Mouse (Mus musculus) NIH3T3 (cell line): ENCODE data around the gene Zfp609.
"Not testable (repeated sequence)": the region's sequence is repeated elsewhere in the genome, so short reads cannot be mapped to it uniquely, and the experiment has no call there.

Experiments used
- DNase-seq: peaks from one replicate; pipeline ENCODE4 v3.0.0-alpha.2; 2012; ENCODE audit warnings: low read depth

The Zfp609 gene

DNA sequence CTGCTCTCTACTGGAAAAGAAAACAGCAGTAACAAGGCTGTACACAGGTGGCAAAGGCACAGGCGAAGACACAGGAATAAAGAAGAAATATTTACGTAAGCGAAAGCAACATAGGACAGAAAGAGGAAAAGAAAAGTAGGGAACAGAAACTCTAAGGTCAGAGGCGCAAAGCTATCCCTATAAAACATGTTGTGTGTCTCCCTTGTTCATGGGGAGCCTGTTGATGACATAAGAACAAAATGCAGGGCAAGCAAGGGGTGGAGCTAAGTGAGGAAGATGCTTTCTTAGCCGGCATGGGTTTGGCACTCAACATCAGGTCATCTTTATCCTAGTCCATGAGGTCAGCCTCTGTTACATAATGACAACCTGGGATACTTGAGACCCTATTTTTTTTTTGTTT, 109.2 kb downstream of the Zfp609 start:
- DNase-seq, result no peak

DNA sequence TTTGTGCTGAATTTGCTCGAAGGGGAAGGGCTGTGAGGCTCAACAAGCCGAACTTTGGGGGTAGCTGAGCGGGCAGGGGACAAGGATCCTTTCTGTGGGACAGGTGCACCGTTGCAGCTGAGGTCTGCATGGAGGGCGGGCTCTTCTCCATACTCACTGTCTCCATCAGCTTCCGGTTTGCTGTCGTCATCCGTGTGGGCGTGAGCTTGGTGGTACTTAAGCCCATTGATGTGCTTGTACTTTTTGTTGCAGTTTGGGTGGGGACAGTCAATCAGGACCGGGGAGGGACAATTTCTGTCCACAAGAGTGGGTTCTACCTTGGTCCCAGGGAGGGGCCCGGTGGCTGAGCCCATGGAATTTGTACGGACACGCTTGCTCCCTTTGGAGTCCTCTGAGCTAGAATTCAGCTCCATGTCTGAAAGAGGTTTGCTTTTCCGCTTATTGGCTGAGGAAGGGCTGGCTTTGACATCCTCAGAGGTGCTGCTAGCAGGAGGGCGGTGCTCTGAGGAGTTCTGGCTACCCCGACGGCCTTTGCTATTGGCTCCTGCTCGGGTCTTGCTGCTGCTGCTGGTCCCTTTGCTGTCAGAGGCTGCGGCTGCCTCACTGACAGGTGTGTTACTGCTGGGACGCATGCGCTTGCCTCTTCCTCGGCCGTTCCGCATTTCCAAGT, 123.3 kb downstream of the Zfp609 start:
- no peak for DNase-seq

DNA sequence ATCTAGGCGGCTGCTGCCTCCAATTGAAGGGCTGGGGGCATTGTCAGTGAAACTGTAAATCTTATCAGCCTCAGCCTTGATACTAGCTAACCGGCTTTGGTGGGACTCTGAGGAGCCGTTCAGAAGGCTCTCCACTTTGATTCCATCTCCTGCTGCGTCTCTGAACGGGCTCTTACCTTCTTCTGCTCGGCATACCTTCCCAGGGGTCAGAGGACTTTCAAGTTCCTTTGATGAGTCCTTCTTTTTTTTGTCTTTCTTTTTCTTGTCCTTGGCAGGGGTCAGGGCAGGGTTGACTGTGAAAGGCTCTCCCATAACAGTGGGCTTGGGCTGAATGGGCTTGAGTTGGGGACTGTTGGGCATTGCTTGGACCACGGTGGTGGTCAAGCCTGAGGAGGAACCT, 124.1 kb downstream of the Zfp609 start:
- no peak for DNase-seq

DNA sequence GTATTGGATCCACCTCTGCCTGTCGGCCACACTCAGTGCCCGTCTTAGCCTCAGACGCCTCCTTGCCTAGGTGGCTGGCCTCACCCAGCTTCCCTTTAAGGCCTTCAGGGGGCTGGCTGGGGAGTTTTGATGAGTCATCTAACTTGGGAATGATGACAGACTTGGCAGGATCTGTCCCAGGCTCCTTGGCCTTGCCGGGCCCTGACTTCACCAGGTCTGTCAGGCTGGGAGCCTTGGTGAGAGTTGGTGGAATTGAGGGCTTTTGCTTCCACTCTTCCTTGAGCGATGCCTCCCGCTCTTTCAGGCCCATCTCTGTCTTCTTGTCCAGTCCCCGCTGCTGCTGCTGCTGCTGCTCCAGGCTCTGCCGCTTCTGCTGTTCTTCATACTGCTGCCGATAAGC, 125.1 kb downstream of the Zfp609 start:
- DNase-seq, result peak; percentile 64

DNA sequence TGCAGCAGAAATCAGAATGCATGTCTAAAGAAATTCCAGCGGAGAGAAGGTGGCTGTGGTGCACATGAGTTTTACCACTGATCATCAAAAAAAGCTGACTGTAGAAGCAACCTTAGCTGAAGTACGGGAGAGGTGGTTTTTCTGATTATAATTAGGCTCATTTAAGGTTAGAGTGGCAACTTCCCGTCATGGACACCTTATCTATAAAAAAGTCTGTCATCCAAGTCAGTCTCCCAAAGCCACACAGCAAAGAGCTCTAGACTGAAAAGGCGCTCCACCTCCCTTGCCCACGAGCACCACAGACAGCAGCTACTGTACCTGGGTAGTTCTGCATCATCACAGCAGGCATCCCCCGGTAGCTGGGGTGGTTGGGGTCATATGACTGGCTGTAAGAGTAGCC, 126.9 kb downstream of the Zfp609 start:
- no peak for DNase-seq

DNA sequence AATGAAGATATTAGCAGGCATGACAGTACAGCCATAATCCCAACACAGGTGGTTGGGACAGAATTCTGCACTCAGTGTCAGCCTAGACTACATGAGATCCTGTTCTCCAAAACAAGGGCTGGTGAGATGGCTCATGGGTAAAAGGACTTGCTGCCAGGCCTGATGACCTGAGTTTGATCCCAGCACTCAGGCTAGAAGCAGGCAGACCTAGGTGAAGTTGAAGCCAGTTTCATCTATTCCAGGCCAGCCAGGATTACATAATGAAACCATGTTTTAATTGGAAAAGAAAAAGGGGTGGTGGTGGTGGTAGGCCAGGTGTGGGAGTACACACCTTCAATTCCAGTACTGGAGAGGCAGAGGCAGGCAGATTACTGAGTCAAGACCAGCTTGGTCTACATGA, 129.4 kb downstream of the Zfp609 start:
- DNase-seq, result no peak

DNA sequence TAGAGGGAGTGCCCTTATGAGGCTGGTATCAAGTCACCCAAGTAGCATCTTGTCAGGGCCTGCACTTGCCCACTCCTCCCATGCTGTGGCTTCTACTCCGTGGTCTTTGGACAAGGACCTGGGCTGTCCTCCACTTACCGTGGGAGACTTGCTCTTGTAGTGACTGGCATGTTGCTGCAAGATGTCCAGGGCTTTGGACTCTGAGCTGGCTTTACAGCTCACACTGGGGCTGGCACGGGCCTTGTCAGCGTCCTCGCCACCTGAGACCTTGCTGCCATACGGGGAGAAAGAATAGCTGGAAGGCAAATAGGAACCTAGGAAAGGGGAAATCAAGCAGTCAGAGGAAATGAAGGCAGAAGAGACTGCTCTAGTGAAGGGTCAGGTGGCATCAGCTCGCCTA, 130.0 kb downstream of the Zfp609 start:
- DNase-seq, result no peak

DNA sequence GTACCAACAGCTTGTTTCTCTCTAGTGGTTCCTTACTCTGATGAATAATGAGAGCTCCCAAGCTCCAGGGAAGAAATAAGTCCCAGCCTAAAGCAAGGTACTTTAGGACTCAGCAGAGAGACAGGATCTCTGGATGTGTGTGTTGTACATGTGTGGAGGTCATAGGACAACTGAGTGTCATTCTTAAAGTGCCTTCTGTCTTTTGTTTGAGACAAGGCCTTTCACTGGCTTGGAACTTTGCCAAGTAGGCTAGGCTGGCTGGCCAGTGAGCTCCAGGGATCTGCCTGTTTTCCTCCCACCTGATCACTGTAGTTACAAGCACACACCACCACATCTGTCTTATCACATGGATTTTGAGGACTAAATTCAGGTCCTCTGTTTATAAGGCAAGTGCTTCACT, 131.0 kb downstream of the Zfp609 start:
- DNase-seq, result peak; percentile 16

DNA sequence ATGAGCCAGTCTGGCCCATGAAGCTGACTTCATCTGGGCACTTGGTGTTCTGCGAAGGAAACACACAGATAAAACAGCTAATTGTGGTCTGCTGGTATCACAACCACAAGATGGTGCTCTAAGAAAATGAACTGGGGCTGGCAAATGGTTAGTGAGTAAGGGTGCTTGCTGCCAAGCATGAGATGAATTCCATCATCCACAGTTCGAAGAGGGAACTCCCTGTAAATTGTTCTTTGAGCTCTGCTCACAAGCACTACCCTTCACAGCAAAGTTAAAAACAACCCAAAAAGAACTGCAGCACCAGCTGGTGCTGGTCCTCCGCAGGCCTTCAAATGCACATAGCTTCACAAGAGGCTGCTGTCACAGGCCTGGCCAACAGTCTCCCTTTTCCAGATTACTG, 131.7 kb downstream of the Zfp609 start:
- DNase-seq, result peak; percentile 82

DNA sequence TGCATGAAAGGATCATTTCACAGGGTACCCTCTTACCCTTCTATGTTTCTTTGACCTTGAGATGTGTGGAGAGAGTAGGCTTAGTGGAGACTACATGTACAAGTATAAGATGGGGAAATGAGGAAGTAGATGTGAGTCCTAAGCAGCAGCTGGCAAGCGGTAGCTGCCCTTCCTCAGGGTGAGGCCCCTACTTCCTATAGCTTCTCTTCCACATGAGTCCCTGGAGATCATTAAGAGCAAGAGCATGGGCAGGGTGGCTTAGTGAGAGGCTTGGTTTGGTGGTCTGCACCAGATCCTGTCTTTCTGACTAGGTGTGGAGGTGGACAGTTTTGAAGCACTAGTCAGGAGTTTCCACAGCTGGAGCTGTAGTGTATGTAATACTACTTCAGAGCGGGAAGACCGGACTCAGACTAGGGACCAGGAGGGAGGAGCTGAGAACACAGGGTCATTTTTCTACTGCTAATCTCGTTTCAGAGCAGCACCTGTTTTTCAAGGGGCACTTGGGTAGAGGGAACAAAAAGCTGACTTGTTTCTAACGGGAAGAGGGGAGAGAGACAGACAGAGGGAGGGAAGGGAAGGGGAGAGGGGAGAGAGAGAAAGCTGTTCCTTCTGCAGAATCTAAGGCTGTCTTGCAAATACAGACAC, 134.3 kb downstream of the Zfp609 start:
- no peak for DNase-seq

DNA sequence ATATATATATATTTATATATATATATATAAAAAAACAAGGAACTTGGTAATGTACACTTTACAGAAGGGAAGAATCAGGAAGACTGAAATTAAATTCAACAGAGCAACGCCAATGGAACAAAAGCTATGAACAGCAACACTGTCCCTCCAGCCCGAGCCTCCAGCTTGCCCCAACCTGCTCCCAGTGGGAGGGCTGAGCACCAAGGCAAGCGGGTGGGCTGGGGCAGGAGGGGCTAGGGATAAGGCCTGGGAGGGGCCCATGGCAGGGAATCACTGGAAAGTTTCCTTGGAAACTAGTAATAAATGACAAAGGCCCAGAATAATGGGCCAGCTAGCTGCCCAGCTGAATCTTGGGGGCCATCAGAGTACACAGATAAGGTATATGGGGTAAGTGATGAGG, 134.9 kb downstream of the Zfp609 start:
- DNase-seq, result no peak

DNA sequence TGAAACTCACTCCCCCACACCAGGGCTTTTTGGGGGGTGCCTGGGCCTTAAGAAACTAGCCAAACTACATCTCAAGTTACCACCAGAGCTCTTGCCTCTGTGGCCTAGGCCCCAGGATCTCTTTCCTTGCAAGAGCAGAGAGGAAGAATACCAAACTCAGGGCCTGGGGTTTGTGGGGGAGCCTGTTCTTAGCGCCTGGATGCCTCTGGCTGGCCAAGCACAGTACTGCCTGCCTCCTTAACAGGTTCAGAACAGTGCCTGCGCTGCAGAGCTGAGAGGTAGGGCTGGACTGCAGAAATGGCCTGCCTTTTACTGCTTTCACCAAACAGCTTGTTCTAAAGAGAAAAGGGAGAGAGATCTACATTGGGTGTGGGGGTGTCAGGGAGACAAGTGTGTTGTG, 137.5 kb downstream of the Zfp609 start:
- not testable (repeated sequence) for DNase-seq

DNA sequence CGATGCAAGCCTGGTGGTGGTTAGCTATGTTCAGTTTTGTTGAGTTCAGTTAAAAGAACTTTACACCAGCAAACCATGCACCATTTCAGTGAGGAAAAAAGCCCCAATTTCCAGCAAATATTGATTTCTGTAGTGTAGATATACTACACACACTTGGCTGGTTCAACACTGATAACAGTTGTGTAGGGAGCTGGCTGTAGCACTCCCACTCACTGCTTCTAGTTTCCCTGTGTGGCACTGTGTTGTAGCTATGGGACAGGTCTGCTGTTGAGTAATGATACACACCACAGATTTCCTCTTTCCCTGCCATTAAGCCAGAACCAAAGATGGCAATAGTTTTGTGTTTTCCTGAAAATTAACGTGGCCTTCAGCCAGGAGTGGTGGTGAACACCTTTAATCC, 142.7 kb downstream of the Zfp609 start:
- DNase-seq, result no peak

DNA sequence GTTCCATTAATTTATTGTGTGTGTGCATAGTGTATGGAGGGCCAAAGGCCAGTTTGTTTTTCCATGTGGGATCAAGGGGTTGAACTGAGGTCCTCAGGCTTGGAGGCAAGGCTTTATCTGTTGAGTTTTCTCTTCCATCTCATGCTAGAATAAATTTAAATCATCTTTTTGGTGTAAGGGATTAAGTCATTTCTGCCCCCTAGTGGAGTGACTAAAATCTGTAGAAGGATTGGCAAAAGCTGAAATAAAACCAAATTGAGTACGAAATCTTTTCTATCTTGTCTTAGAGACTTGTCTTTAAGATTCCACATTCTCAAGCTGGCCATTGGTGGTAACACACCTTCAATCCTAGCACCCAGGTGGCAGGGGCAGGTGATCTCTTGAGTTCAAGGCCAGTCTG, 144.4 kb downstream of the Zfp609 start:
- DNase-seq, result peak; percentile 70

DNA sequence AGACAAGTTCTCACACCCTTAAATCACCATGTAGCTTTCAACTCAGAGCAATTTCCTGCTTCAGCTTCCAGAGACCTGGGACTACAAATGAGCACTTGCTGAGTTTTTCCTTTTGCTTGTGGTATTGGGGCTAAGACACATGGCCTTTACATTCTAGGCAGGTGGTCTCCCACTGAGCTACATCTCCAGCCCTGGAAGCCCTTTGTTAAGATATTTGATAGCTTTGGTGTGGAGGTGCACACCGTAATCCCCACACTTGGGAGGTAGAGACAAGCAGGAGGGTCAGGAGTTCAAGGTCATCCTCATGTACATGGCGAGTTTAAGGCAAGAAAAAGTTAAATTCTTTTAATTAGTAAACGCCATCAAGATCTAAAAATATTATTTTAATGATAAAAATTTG, 145.2 kb downstream of the Zfp609 start:
- no peak for DNase-seq

DNA sequence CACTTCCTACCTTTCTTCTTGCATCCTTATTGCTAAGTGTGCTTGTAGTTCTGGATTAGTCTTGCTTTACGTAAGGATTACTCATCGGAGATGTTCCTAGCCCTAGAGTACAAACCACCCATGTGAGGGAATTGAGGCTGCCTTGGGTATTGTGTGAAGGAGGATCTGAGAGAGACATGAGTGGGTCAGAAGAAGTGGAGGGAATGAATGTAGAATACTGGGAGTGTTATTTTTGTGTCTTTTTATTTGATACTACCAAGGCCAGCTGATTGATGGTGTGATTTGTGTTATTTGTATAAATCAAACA, 145.8 kb downstream of the Zfp609 start:
- no peak for DNase-seq

DNA sequence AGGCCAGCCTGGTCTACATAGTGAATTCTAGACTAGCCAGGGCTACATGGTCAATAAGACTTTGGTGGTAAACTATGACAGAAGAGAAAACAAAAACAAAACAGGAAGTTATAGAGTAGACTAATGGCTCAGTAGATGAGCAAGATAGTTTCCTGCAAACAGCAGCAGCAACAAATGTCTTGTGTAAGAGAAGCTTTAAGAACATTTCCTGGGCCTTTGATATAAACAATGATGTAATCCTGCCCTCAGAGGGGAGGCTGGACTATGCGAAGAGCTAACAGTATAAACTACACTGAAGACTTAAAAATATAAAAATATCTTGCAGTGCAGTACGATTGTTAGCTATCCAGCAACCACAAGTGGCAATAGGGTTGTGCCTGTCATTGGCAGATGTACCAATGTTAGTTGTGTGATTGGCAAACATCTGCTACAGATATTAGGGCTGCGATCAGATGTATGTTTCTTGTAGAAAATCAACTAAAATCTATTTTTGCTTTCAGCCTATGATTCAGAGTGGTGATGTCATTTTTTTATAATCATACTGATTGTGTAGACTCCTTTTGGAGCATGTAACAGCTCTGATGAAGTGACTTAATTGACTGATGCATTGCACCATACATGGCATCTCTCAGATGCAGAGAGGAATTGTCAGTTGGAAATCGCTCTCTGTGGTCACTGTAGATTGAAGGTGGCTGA, 146.3 kb downstream of the Zfp609 start:
- peak; percentile 53 for DNase-seq

DNA sequence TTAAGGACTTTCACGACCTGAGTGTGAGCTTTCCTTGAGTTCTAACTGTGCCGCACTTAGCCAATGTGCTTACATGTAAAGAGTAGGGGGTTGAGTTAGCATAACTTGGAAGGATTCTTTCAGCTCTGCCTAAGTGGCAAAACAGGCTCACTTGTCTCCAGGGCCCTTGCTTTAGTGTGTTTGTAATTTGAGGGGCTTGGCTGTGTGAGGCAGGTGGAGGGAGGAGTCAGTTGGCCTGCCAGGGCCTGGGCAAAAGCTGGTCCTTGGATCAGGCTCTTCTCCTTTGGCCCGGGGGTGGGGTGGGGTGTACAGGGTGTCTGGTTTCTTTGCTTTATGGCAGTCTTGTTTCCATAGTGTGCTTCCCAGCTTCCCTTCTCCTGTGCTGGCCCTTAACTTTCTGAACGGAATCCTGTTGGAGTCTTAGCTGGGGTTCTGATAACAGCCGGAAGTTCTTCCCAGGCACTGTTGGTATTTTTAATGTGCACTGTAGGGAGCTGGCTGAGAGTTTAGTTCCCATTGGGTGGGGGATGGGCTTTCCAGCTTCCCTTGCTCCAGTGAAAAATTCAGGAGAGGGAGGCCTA, 148.1 kb downstream of the Zfp609 start:
- DNase-seq, result peak; percentile 39

DNA sequence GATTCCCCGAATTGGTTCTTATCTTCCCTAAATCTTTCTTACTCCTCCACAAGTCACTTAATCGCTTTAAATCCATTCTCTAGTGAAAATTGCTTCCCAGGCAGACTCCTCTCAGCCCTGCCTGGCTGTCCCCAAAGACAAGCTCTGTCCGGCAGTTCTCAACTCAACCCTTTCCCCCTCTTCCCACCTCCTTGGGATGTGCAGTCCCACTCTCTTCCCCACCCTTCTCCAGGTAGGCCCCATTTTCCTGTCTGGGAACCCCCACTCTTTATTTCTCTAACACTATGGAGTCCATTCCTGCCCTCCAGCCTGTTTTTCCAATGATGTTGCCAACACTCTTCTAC, 150.3 kb downstream of the Zfp609 start:
- no peak for DNase-seq

DNA sequence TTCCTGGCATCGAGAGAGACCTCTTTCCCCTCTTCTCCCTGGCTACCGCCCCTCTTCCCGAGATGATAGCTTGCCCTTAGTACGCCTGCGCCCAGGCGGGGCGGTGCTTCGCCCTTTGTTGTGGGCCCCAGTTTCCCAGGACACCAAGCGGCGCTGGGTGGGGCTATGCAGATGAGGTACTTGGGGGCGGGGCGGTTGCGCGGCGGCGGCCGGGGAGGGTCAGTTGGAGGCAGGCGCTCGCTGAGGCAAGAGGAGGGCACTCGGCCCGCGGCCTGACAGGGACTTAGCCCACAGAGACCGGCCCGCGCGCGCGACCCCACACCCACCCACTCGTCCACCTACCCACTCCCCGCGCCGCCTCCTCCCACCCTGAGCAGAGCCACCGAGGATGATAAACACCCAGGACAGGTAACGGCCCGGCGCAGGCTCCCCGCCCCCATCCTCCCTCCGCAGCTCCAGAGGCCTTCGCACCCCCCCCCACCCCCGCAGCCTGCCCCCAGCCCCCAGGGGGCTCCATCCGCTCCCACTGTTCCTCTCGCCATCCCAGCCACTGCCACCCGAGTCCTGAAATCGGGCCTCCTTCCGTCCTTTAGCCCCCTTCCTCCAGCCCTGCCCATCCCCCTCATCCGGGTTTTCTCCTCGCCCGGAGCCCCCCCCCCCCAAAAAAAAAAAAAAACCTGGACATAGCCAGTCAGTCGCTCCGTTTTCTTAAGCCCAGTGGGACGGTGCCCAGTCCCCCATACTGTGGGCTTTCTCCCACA, 150.8 kb downstream of the Zfp609 start:
- peak; percentile 97 for DNase-seq

DNA sequence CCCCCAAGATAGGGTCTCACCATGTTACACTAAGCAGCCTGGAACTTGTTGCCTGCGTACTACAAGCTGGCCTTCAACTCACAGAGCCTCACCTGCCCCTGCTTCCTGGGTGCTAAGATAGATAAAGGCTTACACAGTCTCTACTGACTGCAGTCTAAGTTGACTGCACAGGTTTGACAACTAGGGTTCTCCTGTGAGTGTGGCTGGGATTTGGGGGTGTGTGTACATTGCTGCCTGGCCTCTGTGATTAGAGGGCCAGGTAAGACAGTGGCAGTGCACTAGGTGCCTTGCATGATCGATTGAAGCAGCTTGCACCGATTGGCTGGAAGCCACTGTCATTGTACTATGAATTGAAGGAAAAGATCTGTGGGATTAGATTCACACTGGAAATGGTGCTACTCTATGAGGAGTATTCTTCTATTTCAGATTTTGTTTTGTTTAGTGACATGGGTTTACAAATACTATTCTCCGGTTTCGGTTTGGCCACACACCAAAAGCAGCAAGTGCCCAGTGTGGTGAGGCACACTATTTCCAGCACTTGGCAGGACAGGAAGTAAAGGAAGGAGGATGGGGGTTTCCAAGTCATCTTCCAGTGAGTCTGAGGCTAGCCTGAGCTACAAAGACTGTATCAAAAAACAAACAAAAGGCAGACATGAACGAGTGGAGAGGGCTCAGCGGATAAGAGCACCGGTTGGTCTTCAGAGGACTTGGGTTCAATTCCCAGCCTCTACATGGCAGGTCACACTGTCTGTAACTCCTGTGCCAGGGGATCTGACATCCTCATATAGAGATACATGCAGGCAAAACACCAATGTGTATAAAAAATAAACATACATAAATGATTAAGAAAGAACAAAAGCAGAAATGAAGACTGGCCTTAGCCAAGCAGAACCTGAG, 151.7 kb downstream of the Zfp609 start:
- DNase-seq, result peak; percentile 48

DNA sequence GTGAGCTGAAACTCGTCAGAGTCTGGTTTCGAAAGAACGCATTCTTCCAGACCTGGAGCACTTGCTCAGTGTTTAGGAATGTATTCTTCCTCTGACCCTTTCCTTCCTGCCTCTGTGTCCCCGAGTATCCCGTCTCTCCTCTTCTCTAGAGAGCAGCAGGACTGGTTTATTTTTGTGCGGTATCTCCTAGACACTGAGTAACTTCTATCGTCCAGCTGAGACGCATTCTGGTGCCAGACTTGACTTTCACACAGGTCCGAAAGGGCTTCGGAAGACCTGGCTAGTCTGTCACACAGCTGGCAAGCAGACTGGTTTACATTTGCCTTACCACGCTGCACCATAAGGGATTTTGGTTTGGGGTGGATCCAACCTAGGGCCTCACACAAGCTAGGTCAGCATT, 154.4 kb downstream of the Zfp609 start:
- DNase-seq, result peak; percentile 77
